Mouse (Mus musculus) liver, embryonic 13.5 days (tissue): ENCODE measurements around the gene Tgif1. TPM values are rescaled to one million over a fixed set of nuclear protein-coding genes. Genes with fewer than 3 reads are reported as not detected.

Source experiments
- ATAC-seq: fragments of 200-750 bp; cut with Nextera tagmentation; 2 replicates; pipeline ENCODE4 v1.8.0; 2017; ENCODE audit warnings: low read depth, mild to moderate bottlenecking, moderate number of reproducible peaks, moderate library complexity
- DNase-seq: peaks from one replicate; pipeline ENCODE4 v3.0.0; 2022
- H3K27ac ChIP-seq: fragments of 300-500 bp; sonication (generic); 2 replicates; pipeline ENCODE4 v1.5.1; 2015; ENCODE audit warnings: moderate library complexity, mild to moderate bottlenecking, inconsistent platforms
- H3K27me3 ChIP-seq: fragments of 300-500 bp; sonication (generic); 2 replicates; pipeline ENCODE4 v1.6.1; 2015; ENCODE audit warnings: mild to moderate bottlenecking, inconsistent platforms
- H3K36me3 ChIP-seq: fragments of 300-500 bp; sonication (generic); 2 replicates; pipeline ENCODE4 v1.6.1; 2015; ENCODE audit warnings: mild to moderate bottlenecking, inconsistent platforms
- H3K4me1 ChIP-seq: fragments of 300-500 bp; sonication (generic); replicated peaks from 2 replicates; pipeline ENCODE4 v1.6.1; 2015; ENCODE audit warnings: inconsistent platforms
- H3K4me2 ChIP-seq: fragments of 300-500 bp; sonication (generic); 2 replicates; pipeline ENCODE4 v1.6.1; 2015; ENCODE audit warnings: inconsistent platforms, mild to moderate bottlenecking, moderate library complexity
- H3K4me3 ChIP-seq: fragments of 300-500 bp; sonication (generic); replicated peaks from 2 replicates; pipeline ENCODE4 v1.5.1; 2015; ENCODE audit warnings: mild to moderate bottlenecking, inconsistent platforms
- H3K9ac ChIP-seq: fragments of 300-500 bp; sonication (generic); 2 replicates; pipeline ENCODE4 v1.6.1; 2015; ENCODE audit warnings: mild to moderate bottlenecking, inconsistent platforms
- H3K9me3 ChIP-seq: fragments of 300-500 bp; sonication (generic); replicated peaks from 2 replicates; pipeline ENCODE4 v1.6.1; 2016; ENCODE audit warnings: inconsistent platforms
- WGBS: fragments of 180-500 bp; shearing (Covaris S2); methylation state at CpG from one replicate; pipeline ENCODE4 v1.1.7; 2015; ENCODE audit not compliant: insufficient replicate concordance; 5-methylcytosine and 5-hydroxymethylcytosine counted together
- polyA plus RNA-seq: library from polyadenylated mRNA; unstranded; fragments of >200 nt; fragmentation: Nextera tagmentation; extraction: Ambion mirVana; gene quantifications from 2 replicates; pipeline ENCODE4 v1.2.1, GENCODE M21; 2015

Gene Tgif1
- polyA plus RNA-seq, 1 experiment from 2014 or later: 8.9 TPM

DNA sequence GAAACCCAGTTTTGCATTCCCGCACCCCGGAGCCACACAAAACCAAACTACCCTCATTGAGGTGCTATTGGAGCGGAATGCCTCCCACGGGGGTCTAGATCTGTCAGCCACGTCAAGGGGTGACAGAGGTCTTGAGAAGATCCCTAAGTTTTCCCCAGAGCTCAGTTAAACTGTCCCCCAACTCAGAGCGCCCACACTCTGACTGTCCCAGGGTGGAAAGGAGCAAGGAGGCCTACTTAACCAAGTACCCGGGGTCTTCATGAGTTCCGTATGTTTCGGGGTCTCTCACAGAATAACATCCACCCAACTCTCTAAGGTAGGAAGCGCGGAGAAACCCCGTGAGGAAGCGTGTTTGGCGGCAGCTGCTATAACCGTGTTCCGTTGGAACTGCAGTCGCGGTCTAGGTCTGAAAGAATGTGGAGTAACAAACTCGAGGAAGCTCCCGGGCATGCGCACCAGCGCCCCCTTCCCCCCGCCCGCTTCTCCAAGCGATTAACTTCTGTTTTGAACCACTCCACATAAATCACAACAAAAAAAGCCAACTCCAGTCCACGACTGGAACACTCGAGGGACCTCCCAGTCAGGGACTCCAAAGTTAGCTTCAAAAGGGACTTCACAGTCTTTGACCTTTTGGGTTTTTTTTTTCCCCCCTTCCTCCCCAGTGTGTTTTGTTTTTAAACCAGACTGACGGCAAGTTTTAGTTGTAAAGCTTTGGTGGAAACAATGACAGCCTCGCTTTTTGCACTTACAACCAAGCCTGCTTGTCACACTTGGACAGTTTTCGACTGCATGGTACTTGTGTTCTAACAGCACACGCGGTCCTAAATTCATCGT, 3.7 kb downstream of the Tgif1 start:
- peak overlapping the region; percentile 83 for H3K4me2 ChIP-seq
- ATAC-seq (no peak), DNase-seq (peak; percentile 65)
- H3K4me3 ChIP-seq: peak overlapping the region; percentile 67
- H3K4me1 ChIP-seq: peaks cover 41% of the 10 kb centered on the region
- H3K27ac ChIP-seq: peak overlapping the region; percentile 77
- under 1% methylated on average over 33 of the region's 33 CpGs for whole genome bisulfite sequencing
- peaks cover 5% of the 10 kb centered on the region for H3K36me3 ChIP-seq
- H3K27me3 ChIP-seq: peaks cover 57% of the 10 kb centered on the region
- peak overlapping the region; percentile 74 for H3K9ac ChIP-seq
- no peaks in the 10 kb centered on the region for H3K9me3 ChIP-seq

DNA sequence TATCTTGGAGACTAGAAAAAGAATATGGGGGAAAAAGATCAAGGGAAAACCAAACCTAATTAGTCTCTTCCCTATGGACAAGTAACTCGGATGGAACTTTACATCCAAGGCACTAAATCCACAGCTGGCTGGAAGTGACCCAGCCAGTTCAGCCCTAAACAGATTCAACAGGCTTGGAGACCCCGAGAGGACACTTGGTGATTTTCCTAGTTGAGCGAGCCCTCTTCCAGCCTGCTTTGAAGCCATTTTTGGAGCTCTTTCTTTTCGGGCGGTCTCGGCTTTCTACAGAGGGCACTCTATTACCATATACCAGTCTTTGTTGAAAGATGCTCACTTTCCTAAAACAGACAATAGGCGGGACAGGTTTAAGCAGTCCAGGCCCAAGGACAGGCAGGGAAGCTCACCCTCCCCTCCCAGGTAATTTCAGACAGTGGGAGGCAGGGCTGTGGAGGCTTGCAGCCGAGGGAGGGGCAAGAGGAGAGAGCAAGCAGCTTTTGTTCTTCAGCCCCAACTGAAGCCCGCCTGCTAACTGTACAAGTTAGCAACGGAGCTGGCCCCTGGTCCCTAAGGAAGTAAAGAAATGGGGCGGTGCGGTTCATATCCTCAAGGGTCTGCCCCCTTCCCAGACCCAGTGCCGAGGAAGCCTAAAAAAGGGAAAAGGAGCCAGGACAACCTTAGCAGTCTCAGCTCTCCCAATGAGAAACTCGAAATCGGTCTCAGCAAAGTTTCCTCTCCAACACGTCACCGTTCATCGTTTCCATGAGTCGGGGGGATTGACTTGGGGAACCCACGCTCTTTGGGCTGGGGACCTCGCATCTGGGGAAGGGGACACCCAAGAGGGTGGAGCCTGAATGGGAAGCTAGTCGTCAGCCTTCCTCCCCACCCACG, 4.6 kb downstream of the Tgif1 start:
- Histone ChIP-seq H3K4me2 (peak overlapping the region; percentile 83), H3K27me3 (peaks cover 49% of the 10 kb centered on the region), H3K9ac (peak overlapping the region; percentile 74), H3K36me3 (peaks cover 8% of the 10 kb centered on the region), H3K4me1 (peaks cover 42% of the 10 kb centered on the region), H3K4me3 (peak overlapping the region; percentile 67), H3K9me3 (no peaks in the 10 kb centered on the region), H3K27ac (peak overlapping the region; percentile 77)
- DNase-seq: peak; percentile 2
- WGBS: 2% methylated on average over 23 of the region's 23 CpGs
- ATAC-seq: peak; percentile 9; the same call in 1 of the 2 replicates

DNA sequence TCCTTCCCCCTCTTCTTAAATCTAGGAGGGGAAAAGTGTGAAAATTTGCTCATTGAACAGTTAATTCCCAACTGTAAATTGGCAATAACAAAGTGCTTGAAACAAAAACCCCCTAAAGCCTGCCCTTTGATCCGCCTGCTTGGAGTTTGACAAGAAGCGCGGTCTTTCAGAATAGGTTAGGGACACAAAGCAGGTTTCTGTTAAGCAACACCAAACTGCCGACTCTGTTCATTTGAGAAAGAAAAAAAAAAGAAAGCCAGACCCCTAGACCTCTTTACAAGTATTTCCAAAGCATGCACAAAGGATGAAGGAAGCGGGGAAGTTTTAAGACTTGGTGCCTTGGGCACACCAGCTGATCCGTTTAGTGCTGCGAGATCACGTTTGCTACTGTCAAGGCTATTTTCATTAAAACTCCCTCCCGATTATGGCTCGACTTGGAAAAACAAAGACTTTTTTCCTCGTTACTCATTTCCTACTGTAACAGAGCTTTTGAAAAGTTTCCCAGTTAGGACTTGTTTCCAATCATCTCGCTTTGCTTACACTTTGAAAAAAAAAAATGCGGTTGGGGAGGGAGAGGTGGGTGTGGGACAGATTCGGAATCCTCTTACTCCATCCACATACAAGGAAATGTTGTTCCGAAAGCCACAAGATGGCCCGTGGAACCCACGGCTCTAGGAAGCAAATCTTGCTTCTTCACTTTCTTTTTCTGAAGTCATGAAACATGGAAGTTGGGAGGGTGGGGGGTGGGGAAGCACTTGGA, 5.4 kb downstream of the Tgif1 start:
- DNase-seq: no peak
- Histone ChIP-seq H3K9ac (peak overlapping the region; percentile 74), H3K36me3 (peaks cover 16% of the 10 kb centered on the region), H3K4me2 (peak overlapping the region; percentile 83), H3K9me3 (no peaks in the 10 kb centered on the region), H3K4me3 (peak overlapping the region; percentile 67), H3K4me1 (peaks cover 45% of the 10 kb centered on the region), H3K27ac (peak overlapping the region; percentile 77), H3K27me3 (peaks cover 41% of the 10 kb centered on the region)
- WGBS: 4% methylated on average over 17 of the region's 17 CpGs
- ATAC-seq: no peak

DNA sequence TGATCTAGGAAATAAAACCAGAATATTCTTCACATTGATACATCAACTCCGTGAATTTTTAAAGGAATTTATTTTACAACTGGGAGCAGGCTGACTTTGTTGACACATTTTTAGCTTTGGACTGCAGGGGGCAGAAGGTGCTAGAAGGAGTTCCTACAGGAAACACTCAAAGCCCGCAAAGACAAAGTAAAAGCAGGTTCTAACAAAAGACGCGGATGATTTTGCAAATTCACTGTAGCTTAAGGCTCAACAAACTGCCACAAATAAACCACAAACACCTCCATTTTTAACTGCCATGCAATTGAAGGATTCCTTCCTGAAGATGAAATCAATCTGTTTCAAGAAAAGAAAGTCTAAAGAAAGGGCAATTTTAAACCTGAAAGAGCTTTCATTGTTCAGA, 6.3 kb downstream of the Tgif1 start:
- peaks cover 32% of the 10 kb centered on the region for H3K27me3 ChIP-seq
- DNase-seq: peak; percentile 17
- no peak overlapping the region for H3K9ac ChIP-seq
- H3K9me3 ChIP-seq: no peaks in the 10 kb centered on the region
- ATAC-seq: no peak
- no peak overlapping the region; the same call in 1 of the 2 replicates for H3K4me3 ChIP-seq
- no peak overlapping the region for H3K27ac ChIP-seq
- peak overlapping the region; percentile 37 for H3K4me2 ChIP-seq
- peaks cover 18% of the 10 kb centered on the region for H3K36me3 ChIP-seq
- peaks cover 40% of the 10 kb centered on the region for H3K4me1 ChIP-seq
- WGBS: 2% methylated on average over 4 of the region's 4 CpGs

DNA sequence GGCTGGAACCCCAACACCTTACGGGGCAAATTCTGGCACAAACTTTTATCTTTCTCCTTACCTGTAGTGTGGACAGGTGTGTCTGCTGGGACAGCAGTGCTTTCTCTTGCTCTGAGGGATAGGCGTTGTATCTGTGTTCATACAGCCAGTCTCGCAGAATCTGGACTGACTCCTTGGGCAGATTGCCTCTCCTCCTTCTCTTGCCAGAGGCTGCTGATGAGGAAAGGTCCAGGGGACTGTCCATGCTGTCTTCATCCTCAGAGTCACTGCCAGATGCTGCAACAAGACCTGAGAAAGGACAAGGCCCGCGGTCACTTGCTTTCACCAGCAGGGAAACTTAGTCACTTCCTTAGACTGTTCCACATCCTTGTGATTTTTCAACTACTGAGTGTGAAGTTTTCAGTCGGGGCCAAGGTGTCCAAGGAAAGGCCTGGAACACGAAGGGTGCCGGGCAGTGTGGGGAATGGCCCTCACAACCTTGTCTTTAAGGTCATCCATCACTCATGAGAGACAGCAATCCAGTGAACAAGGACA, 7.2 kb downstream of the Tgif1 start:
- ATAC-seq: no peak
- no peak for DNase-seq
- Histone ChIP-seq H3K4me1 (peaks cover 36% of the 10 kb centered on the region), H3K27ac (no peak overlapping the region), H3K27me3 (peaks cover 23% of the 10 kb centered on the region), H3K9ac (no peak overlapping the region), H3K9me3 (no peaks in the 10 kb centered on the region), H3K36me3 (peaks cover 18% of the 10 kb centered on the region), H3K4me3 (no peak overlapping the region), H3K4me2 (no peak overlapping the region)
- 68% methylated on average over 8 of the region's 8 CpGs for WGBS

DNA sequence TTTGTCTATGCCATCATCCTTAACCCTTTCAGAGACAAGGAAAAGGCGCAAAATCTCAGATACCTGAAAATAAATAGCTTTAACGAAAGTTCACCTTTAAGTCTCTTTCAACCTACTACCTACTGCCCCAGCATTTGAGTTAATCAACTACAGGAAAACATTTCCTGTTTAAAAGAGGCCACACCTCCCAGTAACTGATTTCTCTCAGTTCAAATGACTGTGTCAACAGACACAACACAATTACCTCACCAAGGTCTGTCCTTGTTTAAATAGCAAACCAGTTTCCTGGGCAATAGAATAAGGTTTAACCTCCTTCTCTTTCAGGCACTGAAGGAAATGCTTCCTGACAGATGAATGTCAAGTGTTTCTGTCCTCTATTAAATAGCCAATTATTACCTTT, 7.8 kb downstream of the Tgif1 start:
- H3K9me3 ChIP-seq: no peaks in the 10 kb centered on the region
- peaks cover 36% of the 10 kb centered on the region for H3K4me1 ChIP-seq
- H3K27ac ChIP-seq: peak overlapping the region; percentile 58; the same call in 1 of the 2 replicates
- ATAC-seq (peak; percentile 17; the same call in 1 of the 2 replicates), DNase-seq (no peak)
- no peak overlapping the region for H3K4me2 ChIP-seq
- WGBS: 67% methylated on average over 2 of the region's 2 CpGs
- H3K36me3 ChIP-seq: peaks cover 18% of the 10 kb centered on the region
- no peak overlapping the region for H3K9ac ChIP-seq
- H3K27me3 ChIP-seq: peaks cover 17% of the 10 kb centered on the region
- H3K4me3 ChIP-seq: no peak overlapping the region

DNA sequence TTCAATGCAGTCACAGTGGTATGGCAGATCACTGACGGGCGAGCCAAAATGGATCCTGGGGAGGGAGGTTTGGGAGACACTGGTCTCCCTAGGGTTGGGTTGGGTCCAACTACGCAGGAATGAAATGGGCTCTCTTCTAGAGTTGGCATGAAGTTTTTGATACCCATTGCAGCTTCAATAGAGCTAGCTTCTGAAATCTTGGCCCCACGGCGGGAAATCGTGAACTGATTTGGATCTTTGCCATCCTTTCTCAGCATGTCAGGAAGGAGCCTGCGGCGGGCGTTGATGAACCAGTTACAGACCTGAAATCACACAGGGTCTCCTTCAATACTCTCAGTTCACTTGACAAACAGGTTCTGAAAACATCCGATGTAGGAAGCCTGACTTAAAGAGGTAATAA, 8.4 kb downstream of the Tgif1 start:
- Histone ChIP-seq H3K4me2 (no peak overlapping the region), H3K4me1 (peaks cover 36% of the 10 kb centered on the region), H3K9ac (no peak overlapping the region), H3K27me3 (peaks cover 13% of the 10 kb centered on the region; the same call in 1 of the 2 replicates), H3K36me3 (peaks cover 21% of the 10 kb centered on the region), H3K9me3 (no peaks in the 10 kb centered on the region), H3K27ac (peak overlapping the region; percentile 58; the same call in 1 of the 2 replicates), H3K4me3 (no peak overlapping the region)
- no peak for DNase-seq
- WGBS: 76% methylated on average over 10 of the region's 10 CpGs
- ATAC-seq: no peak

DNA sequence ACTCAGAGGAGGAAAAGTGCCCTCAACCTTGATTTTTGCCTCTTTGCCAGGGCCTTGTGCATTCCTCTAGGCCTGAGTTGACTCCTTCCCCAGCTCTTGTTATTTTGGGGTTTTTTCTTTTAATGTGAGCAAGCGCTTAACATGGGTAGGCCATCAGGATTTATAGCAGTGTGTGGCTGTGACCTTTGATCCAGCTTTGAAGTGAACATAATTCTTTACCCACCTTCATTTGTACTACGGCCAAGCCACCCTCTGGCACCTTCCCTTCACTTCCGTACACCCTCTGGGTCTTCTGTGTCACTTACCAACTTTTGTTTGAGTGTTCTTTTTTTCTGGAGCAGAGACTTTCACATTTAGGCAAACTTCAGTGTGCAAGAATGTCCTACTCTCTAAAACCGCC, 10.1 kb downstream of the Tgif1 start:
- Histone ChIP-seq H3K9ac (no peak overlapping the region), H3K4me3 (no peak overlapping the region), H3K27ac (no peak overlapping the region), H3K4me2 (no peak overlapping the region), H3K4me1 (peaks cover 24% of the 10 kb centered on the region), H3K9me3 (no peaks in the 10 kb centered on the region), H3K27me3 (no peaks in the 10 kb centered on the region), H3K36me3 (peaks cover 21% of the 10 kb centered on the region)
- WGBS: 76% methylated on average over 4 of the region's 4 CpGs
- DNase-seq (no peak), ATAC-seq (no peak)

DNA sequence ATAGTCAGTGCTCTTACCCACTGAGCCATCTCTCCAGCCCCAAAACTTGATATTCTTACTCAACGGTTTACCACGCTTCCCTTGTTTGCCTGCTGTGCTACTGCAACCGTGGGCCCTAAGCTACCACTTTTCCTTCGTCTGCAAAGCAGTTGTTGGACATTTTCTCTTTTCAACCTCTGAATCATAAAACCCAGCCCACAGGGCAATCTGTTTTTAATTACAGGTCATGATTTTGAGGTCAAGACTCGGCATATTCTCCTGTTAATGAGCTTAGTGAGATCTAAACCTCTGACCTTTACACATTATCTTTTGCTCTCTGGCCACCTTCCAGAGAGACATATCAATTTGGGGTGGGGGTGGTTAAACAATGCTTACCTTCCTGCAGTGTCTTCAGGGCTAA, 14.8 kb downstream of the Tgif1 start:
- Histone ChIP-seq H3K27ac (no peak overlapping the region), H3K36me3 (peaks cover 10% of the 10 kb centered on the region; the same call in 1 of the 2 replicates), H3K27me3 (peaks cover 28% of the 10 kb centered on the region), H3K4me2 (no peak overlapping the region), H3K9me3 (no peaks in the 10 kb centered on the region), H3K4me1 (peaks cover 15% of the 10 kb centered on the region), H3K4me3 (no peak overlapping the region), H3K9ac (no peak overlapping the region)
- DNase-seq (no peak), ATAC-seq (no peak)
- 63% methylated on average over 5 of the region's 5 CpGs for WGBS

DNA sequence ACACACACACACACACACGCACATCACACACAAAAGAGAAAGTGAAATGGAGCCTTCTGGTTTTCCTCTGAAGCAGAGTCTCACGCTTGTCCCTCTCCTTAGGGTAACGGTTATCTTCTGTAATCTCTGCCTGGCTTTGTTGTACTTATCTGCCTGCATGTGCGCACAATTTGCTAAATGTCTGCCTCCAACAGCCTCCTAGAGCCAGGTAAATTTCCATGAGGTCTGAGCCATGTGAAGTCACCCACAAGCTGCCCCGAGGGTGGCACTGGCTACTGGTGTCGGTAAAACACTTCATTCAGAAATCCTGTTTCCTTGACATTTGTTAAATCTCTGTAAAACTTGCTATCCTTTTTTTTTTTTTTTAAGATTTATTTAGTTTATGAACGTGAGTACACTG, 15.3 kb downstream of the Tgif1 start:
- peaks cover 13% of the 10 kb centered on the region for H3K4me1 ChIP-seq
- ATAC-seq (no peak), DNase-seq (no peak)
- H3K4me3 ChIP-seq: no peak overlapping the region
- H3K9ac ChIP-seq: no peak overlapping the region
- no peaks in the 10 kb centered on the region for H3K9me3 ChIP-seq
- 68% methylated on average over 7 of the region's 7 CpGs for WGBS
- no peak overlapping the region for H3K27ac ChIP-seq
- H3K4me2 ChIP-seq: no peak overlapping the region
- peaks cover 6% of the 10 kb centered on the region; the same call in 1 of the 2 replicates for H3K36me3 ChIP-seq
- H3K27me3 ChIP-seq: peaks cover 30% of the 10 kb centered on the region
